In genomic region chr17:47950831-47951230, GRCm38 (mm10) we compare ENCODE assay signal across 27 mouse cellular contexts. TPM values are rescaled to one million over a fixed set of nuclear protein-coding genes. Genes with fewer than 3 reads are reported as not detected.
DNase-seq lines count a peak whose midpoint lies in the region; ATAC-seq lines count a peak whose summit lies in the region.
"Had no signal": no experiment of that assay in that cellular context is flagged by ENCODE, and none has a peak within 500 bp of the region (broad histone marks: within the 10 kb centered on the region; RNA-seq: fewer than 3 reads in every experiment).

No protein-coding gene starts in this region.

- no peaks in the 10 kb centered on the region for H3K27me3 ChIP-seq in embryonic facial prominence, embryonic 12.5 days
- H3K27me3 ChIP-seq in embryonic facial prominence, embryonic 10.5 days (replicated peaks; ENCODE audit: low read depth, poor library complexity, severe bottlenecking), result peaks cover 76% of the 10 kb centered on the region
- peaks cover 44% of the 10 kb centered on the region for H3K27me3 ChIP-seq in hindbrain, embryonic 13.5 days
- no peaks in the 10 kb centered on the region; the same call in none of the 2 replicates for H3K27me3 ChIP-seq in hindbrain, embryonic 11.5 days (ENCODE audit: control insufficient read depth, insufficient read depth, low read length)
- 0 out of 2 replicates have a peak, but pooled peaks cover 2% of the 10 kb centered on the region for H3K27me3 ChIP-seq in neural tube, embryonic 12.5 days (replicated peaks)
- H3K27me3 ChIP-seq: heart, embryonic 12.5 days had no signal

- no peaks in the 10 kb centered on the region for H3K36me3 ChIP-seq in embryonic facial prominence, embryonic 12.5 days
- H3K36me3 ChIP-seq in embryonic facial prominence, embryonic 10.5 days (replicated peaks), result no peaks in the 10 kb centered on the region
- H3K36me3 ChIP-seq in hindbrain, embryonic 13.5 days, result no peaks in the 10 kb centered on the region
- no peaks in the 10 kb centered on the region for H3K36me3 ChIP-seq in hindbrain, embryonic 11.5 days (ENCODE audit: control insufficient read depth, insufficient read depth, low read length)
- H3K36me3 ChIP-seq in neural tube, embryonic 12.5 days, result no peaks in the 10 kb centered on the region
- H3K36me3 ChIP-seq: forebrain, embryonic 15.5 days; G1E; heart, embryonic 12.5 days; limb, embryonic 10.5 days; limb, embryonic 15.5 days; liver, embryonic 13.5 days had no signal

- no peak overlapping the region for H3K9ac ChIP-seq in embryonic facial prominence, embryonic 12.5 days
- no peak overlapping the region for H3K9ac ChIP-seq in hindbrain, embryonic 13.5 days
- H3K9ac ChIP-seq in hindbrain, embryonic 11.5 days (ENCODE audit: low read depth, low read length), result no peak overlapping the region
- H3K9ac ChIP-seq in neural tube, embryonic 12.5 days, result no peak overlapping the region
- H3K9ac ChIP-seq: forebrain, embryonic 15.5 days; heart, embryonic 12.5 days; limb, embryonic 15.5 days; liver, embryonic 13.5 days had no signal

- no peak overlapping the region for H3K4me2 ChIP-seq in embryonic facial prominence, embryonic 12.5 days (replicated peaks)
- no peak overlapping the region for H3K4me2 ChIP-seq in hindbrain, embryonic 13.5 days
- no peak overlapping the region; the same call in 1 of the 2 replicates for H3K4me2 ChIP-seq in hindbrain, embryonic 11.5 days (replicated peaks; ENCODE audit: low read depth, low read length)
- 0 out of 2 replicates have a peak overlapping the region, but pooled peaks have one; percentile 12 for H3K4me2 ChIP-seq in neural tube, embryonic 12.5 days (replicated peaks)
- H3K4me2 ChIP-seq: heart, embryonic 12.5 days; limb, embryonic 15.5 days; liver, embryonic 13.5 days had no signal

- 72% methylated on average over 5 of the region's 5 CpGs for WGBS in embryonic facial prominence, embryonic 12.5 days
- 69% methylated on average over 5 of the region's 5 CpGs for WGBS in embryonic facial prominence, embryonic 10.5 days
- 75% methylated on average over 5 of the region's 5 CpGs for WGBS in hindbrain, embryonic 13.5 days
- 71% methylated on average over 5 of the region's 5 CpGs for WGBS in hindbrain, embryonic 11.5 days
- 75% methylated on average over 5 of the region's 5 CpGs for WGBS in neural tube, embryonic 12.5 days

- DNase-seq in embryonic facial prominence, embryonic 10.5 days (ENCODE audit: low spot score), result no peak
- no peak for DNase-seq in hindbrain, embryonic 11.5 days (ENCODE audit: low spot score)
- DNase-seq in neural tube, embryonic 10.5 days (ENCODE audit: extremely low spot score, low spot score), result no peak
- no peak for DNase-seq in thymus, adult 18-20 months
- DNase-seq: cerebellum, adult 11-12 months; cerebellum, adult 9-11 months; heart, adult 2 months; heart, postnatal 4 days; kidney, adult 9 months; kidney, postnatal 10 days; layer of hippocampus, postnatal 36 days; liver, embryonic 13.5 days; lung, adult 18-20 months; lung, postnatal 4 days; right cerebral cortex, postnatal 4 days had no signal

- no peaks in the 10 kb centered on the region for H3K9me3 ChIP-seq in embryonic facial prominence, embryonic 12.5 days
- no peaks in the 10 kb centered on the region for H3K9me3 ChIP-seq in embryonic facial prominence, embryonic 10.5 days
- no peaks in the 10 kb centered on the region for H3K9me3 ChIP-seq in hindbrain, embryonic 13.5 days
- H3K9me3 ChIP-seq in hindbrain, embryonic 11.5 days (ENCODE audit: control insufficient read depth, low read length), result no peaks in the 10 kb centered on the region
- no peaks in the 10 kb centered on the region for H3K9me3 ChIP-seq in neural tube, embryonic 12.5 days
- H3K9me3 ChIP-seq: forebrain, embryonic 15.5 days; heart, embryonic 12.5 days; limb, embryonic 10.5 days; limb, embryonic 15.5 days; liver, embryonic 13.5 days; megakaryocyte, embryonic 14.5 days had no signal

- H3K4me1 ChIP-seq in embryonic facial prominence, embryonic 12.5 days, result peaks cover 34% of the 10 kb centered on the region
- H3K4me1 ChIP-seq in embryonic facial prominence, embryonic 10.5 days, result peaks cover 60% of the 10 kb centered on the region
- peaks cover 38% of the 10 kb centered on the region for H3K4me1 ChIP-seq in hindbrain, embryonic 13.5 days (replicated peaks)
- peaks cover 15% of the 10 kb centered on the region for H3K4me1 ChIP-seq in hindbrain, embryonic 11.5 days (replicated peaks; ENCODE audit: control insufficient read depth, insufficient read depth, low read length)
- H3K4me1 ChIP-seq in neural tube, embryonic 12.5 days, result peaks cover 34% of the 10 kb centered on the region
- H3K4me1 ChIP-seq: megakaryocyte, embryonic 14.5 days had no signal

- 0 out of 2 replicates have a peak overlapping the region, but pooled peaks have one; percentile 31 for H3K27ac ChIP-seq in embryonic facial prominence, embryonic 12.5 days
- no peak overlapping the region; the same call in 1 of the 2 replicates for H3K27ac ChIP-seq in embryonic facial prominence, embryonic 10.5 days (replicated peaks)
- H3K27ac ChIP-seq in hindbrain, embryonic 13.5 days, result peak overlapping the region; percentile 53
- H3K27ac ChIP-seq in hindbrain, embryonic 11.5 days (ENCODE audit: low read depth, low read length), result no peak overlapping the region
- no peak overlapping the region for H3K27ac ChIP-seq in neural tube, embryonic 12.5 days
- H3K27ac ChIP-seq: forebrain, embryonic 15.5 days; heart, adult 2 months; limb, embryonic 10.5 days; limb, embryonic 15.5 days; liver, embryonic 13.5 days had no signal

- no peak for ATAC-seq in embryonic facial prominence, embryonic 12.5 days (ENCODE audit: insufficient number of reproducible peaks, insufficient read depth, low FRiP score, low TSS enrichment)
- ATAC-seq in hindbrain, embryonic 13.5 days (ENCODE audit: low FRiP score), result no peak
- ATAC-seq in hindbrain, embryonic 11.5 days (ENCODE audit: low FRiP score), result no peak
- no peak for ATAC-seq in neural tube, embryonic 12.5 days (ENCODE audit: low FRiP score, low read depth)
- ATAC-seq: intestine, postnatal 0 days; lung, postnatal 0 days had no signal

- no peak overlapping the region for H3K4me3 ChIP-seq in embryonic facial prominence, embryonic 12.5 days
- H3K4me3 ChIP-seq in embryonic facial prominence, embryonic 10.5 days, result no peak overlapping the region
- no peak overlapping the region for H3K4me3 ChIP-seq in hindbrain, embryonic 13.5 days
- no peak overlapping the region for H3K4me3 ChIP-seq in hindbrain, embryonic 11.5 days (ENCODE audit: low read depth, low read length)
- no peak overlapping the region for H3K4me3 ChIP-seq in neural tube, embryonic 12.5 days
- H3K4me3 ChIP-seq: erythroblast, embryonic 14.5 days; forebrain, embryonic 15.5 days; heart, adult 2 months; heart, embryonic 12.5 days; limb, embryonic 10.5 days; limb, embryonic 15.5 days; liver, embryonic 13.5 days; megakaryocyte, embryonic 14.5 days had no signal

RNA-seq across cellular contexts. Expression of gene Foxp4, which starts 26.4 kb away (rescaled TPM):
- 51.0 and 52.4 TPM in 2 replicates for polyA plus RNA-seq in embryonic facial prominence, embryonic 12.5 days (2016; fragmentation: Nextera tagmentation; extraction: Ambion mirVana)
- polyA plus RNA-seq in embryonic facial prominence, embryonic 10.5 days (2016; fragmentation: Nextera tagmentation; extraction: Ambion mirVana), result 26.9 and 28.1 TPM in 2 replicates
- 19.6 and 19.9 TPM in 2 replicates for polyA plus RNA-seq in hindbrain, embryonic 13.5 days (2015; fragmentation: Nextera tagmentation; extraction: Ambion mirVana)
- polyA plus RNA-seq in hindbrain, embryonic 11.5 days (2014; fragmentation: Nextera tagmentation; extraction: Ambion mirVana), result 23.9 and 28.4 TPM in 2 replicates
- 30.4 and 31.8 TPM in 2 replicates for polyA plus RNA-seq in neural tube, embryonic 12.5 days (2016; fragmentation: Nextera tagmentation; extraction: Ambion mirVana)

Comparison
In these comparisons a context has a peak if more than half of its experiments do, and no peak if none do; other contexts are left out.
1. H3K27ac ChIP-seq: peak in embryonic facial prominence, embryonic 12.5 days (single experiment) and hindbrain, embryonic 13.5 days (single experiment); none in embryonic facial prominence, embryonic 10.5 days (single experiment), hindbrain, embryonic 11.5 days (single experiment) and neural tube, embryonic 12.5 days (single experiment).